Mouse (Mus musculus): ENCODE results near the gene Ctc1. TPM values are rescaled to one million over a fixed set of nuclear protein-coding genes. Genes with fewer than 3 reads are reported as not detected.
"Not testable (repeated sequence)": the region's sequence is repeated elsewhere in the genome, so short reads cannot be mapped to it uniquely, and the experiment has no call there.

Gene Ctc1
- polyA plus RNA-seq, 2 experiments from 2014 or later = 12.5 to 13.5 TPM

GRCm38 (mm10) chr11:69008182-69009121, 7.3 kb upstream of the Ctc1 start, which contains the start of gene Pfas:
Gene Pfas, minus strand, starts transcription at chr11:69008460.
- peak; percentile 73 for ATAC-seq

DNA sequence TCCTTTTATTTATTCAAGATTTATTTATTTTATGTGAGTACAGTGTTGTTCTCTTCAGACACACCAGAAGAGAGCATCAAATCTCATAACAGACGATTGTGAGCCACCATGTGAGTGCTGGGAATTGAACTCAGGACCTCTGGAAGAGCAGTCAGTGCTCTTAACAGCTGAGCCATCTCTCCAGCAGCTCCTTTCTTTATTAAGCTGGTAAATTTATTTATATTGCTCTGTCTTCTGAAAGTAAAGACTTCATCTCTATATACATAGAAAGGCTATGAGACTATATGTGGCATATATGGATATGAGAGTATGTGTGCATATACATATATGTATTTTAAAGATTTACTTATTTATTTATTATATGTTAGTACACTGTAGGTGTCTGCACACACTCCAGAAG, 6.2 kb upstream of the Ctc1 start:
- no peak for ATAC-seq

GRCm38 (mm10) chr11:69010400-69011323, 5.0 kb upstream of the Ctc1 start:
- ATAC-seq = no peak

DNA sequence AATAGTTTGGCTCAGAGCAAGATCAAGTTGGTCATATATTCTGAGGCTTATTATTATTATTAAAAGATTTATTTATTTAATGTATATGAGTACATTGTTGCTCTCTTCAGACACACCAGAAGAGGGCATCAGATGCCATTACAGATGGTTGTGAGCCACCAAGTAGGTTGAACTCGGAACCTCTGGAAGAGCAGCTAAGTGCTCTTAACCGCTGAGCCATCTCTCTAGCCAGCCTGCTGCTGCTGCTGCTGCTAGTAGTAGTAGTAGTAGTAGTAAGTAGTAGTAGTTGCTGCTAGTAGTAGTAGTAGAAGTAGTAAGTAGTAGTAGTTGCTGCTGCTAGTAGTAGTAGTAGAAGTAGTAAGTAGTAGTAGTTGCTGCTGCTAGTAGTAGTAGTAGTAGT, 4.3 kb upstream of the Ctc1 start:
- ATAC-seq = not testable (repeated sequence)

- peak; percentile 69 for ATAC-seq
Observed at GRCm38 (mm10) chr11:69012071-69012601, 3.6 kb upstream of the Ctc1 start.

DNA sequence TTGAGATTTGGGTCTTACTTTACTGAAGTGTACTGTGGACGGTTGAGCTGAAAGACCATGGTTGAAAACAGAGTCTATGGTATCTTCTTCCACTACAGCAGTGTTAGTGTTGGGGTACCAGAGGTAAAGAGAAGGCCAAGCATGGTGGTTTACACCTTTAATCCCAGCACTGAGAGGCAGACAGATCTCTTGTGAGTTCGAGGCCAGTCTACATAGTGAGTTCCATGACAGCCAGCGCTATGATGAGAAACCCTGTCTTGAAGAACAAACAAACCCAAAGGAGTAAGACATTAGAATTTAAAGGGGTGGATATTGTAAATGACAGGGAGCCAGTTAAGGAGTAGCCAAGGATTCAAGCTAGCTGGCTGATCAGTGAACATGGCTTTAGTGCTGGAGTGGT, 1.0 kb downstream of the Ctc1 start:
- ATAC-seq = no peak

GRCm38 (mm10) chr11:69020691-69021090, 5.0 kb downstream of the Ctc1 start:
- ATAC-seq = no peak

GRCm38 (mm10) chr11:69026562-69026961, 10.9 kb downstream of the Ctc1 start:
- ATAC-seq = no peak

GRCm38 (mm10) chr11:69028805-69029204, 13.1 kb downstream of the Ctc1 start:
- ATAC-seq = no peak

- no peak for ATAC-seq
Observed at GRCm38 (mm10) chr11:69033552-69033951, 17.8 kb downstream of the Ctc1 start.

GRCm38 (mm10) chr11:69034585-69034984, 18.9 kb downstream of the Ctc1 start:
- no peak for ATAC-seq

DNA sequence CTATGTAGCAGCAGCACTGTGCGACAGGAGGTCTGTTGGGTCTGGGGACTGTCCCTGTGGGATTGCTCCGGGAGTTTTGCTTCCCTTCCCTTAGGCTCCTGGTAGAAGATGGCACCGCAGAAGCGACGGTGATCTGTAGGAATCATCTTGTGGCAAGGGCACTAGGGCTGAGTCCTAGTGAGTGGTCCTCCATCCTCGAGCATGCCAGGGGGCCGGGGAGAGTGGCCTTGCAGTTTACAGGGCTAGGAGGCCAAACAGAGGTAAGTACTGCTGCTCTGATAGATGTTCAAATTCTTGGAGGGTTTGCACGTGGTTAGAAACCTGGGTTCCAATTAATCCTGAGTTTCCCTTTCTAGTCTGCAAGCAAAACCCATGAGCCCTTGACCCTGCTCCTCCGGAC, 19.7 kb downstream of the Ctc1 start:
- ATAC-seq = no peak

DNA sequence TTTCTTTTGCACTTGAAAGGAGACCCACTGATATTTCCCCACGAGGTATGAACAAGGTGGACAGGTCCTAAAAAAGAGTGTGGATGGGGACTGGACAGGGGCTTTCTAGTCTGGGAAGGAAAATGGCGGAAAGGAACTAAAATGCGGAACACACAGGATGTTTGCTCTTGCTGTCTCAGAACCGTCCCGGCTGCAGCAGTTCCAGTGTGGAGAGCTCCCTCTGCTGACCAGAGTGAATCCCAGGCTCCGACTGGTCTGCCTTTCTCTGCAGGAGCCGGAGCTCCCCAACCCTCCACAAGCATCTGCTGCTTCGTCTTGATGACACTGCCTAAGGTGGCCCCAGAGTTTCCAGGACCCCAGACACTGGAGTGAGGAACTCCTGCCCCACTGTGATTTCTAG, 20.1 kb downstream of the Ctc1 start:
- no peak for ATAC-seq

DNA sequence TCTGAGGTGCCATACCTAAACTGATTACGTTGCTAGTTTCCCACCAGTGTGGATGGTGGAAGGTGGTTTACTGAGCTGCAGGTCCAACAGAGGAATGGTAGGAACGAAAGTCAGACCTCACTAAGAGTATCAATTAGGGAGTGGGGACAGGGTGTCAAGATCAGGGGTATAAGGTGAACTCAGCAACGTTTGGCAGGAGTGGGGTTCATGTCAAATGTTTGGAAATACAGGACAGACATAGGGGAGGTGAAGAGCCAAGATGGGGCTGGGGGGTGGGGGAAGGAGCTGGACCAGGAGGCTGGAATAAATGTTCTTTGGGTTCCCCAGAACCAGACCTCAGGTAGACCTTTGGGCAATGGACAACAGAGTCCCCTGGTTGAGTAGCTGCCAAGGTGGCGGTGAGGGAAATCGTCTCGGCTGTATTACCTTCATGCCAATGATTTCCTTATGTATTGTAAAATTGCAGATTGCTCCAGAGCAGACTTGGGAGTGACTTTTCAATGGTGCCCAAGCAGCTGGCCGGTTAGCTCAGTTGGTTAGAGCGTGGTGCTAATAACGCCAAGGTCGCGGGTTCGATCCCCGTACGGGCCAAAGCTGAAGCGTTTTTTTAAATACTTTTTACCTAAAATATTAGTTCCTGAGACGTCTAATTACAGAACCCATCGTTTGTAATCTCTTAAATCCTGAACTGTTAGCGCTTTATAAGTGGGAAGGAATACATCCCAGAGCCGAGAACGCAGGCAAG, 20.9 kb downstream of the Ctc1 start:
- ATAC-seq = peak; percentile 3

GRCm38 (mm10) chr11:69037231-69038061, 21.7 kb downstream of the Ctc1 start:
- ATAC-seq = peak; percentile 21

DNA sequence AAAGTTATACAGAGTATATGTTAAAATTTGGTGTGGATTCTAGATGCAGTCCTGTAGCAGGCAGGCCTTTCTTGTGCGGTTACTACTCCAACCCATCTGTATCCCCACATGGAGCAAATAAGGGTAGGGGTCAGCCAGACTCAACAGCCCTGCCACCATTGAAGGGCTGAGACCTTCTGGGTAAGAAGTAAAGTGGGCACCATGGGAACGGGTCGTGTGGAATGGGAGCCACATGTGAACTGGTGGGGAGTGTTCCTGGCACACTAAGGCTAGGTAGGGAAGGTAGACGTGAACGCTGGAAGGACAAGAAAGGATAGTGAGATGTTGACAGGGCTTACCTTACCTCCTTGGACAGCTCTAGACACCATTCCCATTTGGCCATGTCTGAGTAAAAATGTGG, 22.5 kb downstream of the Ctc1 start:
- ATAC-seq = no peak

GRCm38 (mm10) chr11:69045531-69046394, 30.1 kb downstream of the Ctc1 start, which contains the start of gene Aurkb:
Gene Aurkb, plus strand, starts transcription at chr11:69045647.
- ATAC-seq = peak; percentile 82

GRCm38 (mm10) chr11:69046395-69046774, 30.7 kb downstream of the Ctc1 start:
- ATAC-seq = no peak

DNA sequence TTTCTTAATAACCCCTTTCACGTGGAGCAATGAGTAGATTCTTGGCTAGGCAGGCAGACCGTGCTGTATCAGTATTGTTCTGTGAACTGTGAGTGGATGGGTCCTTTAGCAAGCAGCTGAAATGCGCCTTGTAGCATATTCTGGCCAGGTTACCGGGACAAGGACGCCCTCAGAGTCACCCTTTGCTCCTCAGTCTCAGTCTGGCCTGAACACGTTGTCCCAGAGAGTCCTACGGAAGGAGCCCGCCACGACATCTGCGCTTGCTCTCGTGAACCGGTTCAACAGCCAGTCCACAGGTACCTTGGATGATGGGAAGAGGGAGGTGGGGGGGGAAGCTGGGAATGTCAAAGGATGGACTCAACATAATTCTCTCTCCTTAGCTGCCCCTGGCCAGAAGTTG, 31.9 kb downstream of the Ctc1 start:
- no peak for ATAC-seq

- no peak for ATAC-seq
Observed at GRCm38 (mm10) chr11:69048151-69048550, 32.4 kb downstream of the Ctc1 start.
